Mouse (Mus musculus) spleen, adult 2 months (tissue): ENCODE data around the gene Gmppa.

ENCODE experiments used
- CTCF ChIP-seq: fragments of 200-500 bp; IDR thresholded peaks from 2 replicates; pipeline ENCODE4 v1.5.1; 2011; ENCODE audit warnings: mild to moderate bottlenecking, inconsistent platforms; ENCODE audit not compliant: insufficient read depth, insufficient read length, insufficient replicate concordance; ENCODE audit errors: extremely low read depth
- POLR2A ChIP-seq: fragments of 200-500 bp; IDR thresholded peaks from 2 replicates; pipeline ENCODE4 v1.6.1; 2011; ENCODE audit warnings: low read depth, low read length, inconsistent platforms

GRCm38 (mm10) chr1:75450314-75451005 lies 14.7 kb downstream of the Gmppa start, which contains the start of gene Asic4:
- TF ChIP-seq POLR2A = no peak
- no peak for TF ChIP-seq CTCF
